Mouse (Mus musculus): ENCODE data around the gene Gm8005.
"Not testable (repeated sequence)": the region's sequence is repeated elsewhere in the genome, so short reads cannot be mapped to it uniquely, and the experiment has no call there.

The Gm8005 gene

DNA sequence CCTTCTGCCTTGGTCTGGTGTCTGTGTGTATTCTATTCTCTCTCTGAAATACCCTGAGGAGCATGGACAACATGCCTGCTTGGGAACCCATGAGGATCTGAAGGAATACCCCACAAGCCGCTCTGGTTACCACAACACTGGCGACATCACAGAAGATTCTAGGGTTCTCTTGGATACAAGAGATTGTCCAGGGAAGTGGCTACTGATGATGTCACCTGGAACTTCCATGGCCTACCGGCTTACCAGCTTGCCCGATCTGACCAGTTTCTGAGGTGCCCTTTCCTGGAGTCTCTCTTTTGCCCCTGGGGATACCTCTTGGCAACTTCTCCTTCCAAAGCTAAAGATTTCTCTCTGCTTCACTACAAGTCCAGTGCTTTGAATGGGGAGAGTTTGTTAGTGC lies at the start of gene Gm8005:
Gm8005 (minus strand) TSS at position 101 of the 400 bp plus-strand sequence.
- DNase-seq (ENCODE audit: low spot score), result not testable (repeated sequence)

DNA sequence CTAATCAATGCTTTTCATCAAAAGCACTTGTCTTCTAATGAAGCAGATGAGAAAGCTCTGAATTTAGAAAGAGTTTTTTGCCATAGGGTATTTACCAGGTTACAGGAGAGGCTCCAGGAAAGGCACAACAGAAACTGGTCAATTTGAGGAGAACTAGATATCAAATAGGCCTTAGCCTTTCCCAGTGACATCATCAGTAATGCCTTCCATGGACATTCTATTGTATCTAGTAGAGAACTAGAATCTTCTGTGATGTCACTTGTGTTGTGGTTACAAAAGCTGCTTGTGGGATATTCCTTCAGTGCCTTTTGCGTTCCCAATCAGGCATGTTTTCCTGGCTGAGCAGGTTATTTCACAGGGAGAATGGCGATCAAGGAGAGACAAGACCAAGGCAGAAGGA lies 24.1 kb upstream of the Gm8005 start, which contains the start of gene Gm8011:
Gm8011 (plus strand) TSS at position 301 of the 400 bp plus-strand sequence.
- DNase-seq (ENCODE audit: low spot score), result not testable (repeated sequence)
